Mouse (Mus musculus): ENCODE measurements around the gene Ifit3.
A peak's percentile ranks its signal among the peaks of the same experiment; 100 is the strongest.
"Not testable (repeated sequence)": the region's sequence is repeated elsewhere in the genome, so short reads cannot be mapped to it uniquely, and the experiment has no call there.

Ifit3 gene

GRCm38 (mm10) chr19:34588959-34589358 is 5.6 kb downstream of the Ifit3 start:
- DNase-seq: no peak

GRCm38 (mm10) chr19:34593456-34593855 is 10.1 kb downstream of the Ifit3 start:
- DNase-seq: no peak

GRCm38 (mm10) chr19:34594523-34594922 is 11.2 kb downstream of the Ifit3 start:
- peak in 1 of 2 experiments; percentile 40 for DNase-seq

- DNase-seq: peak in 1 of 2 experiments; percentile 34
These were observed 13.5 kb downstream of the Ifit3 start for GRCm38 (mm10) chr19:34596811-34597210.

GRCm38 (mm10) chr19:34598341-34598740 is 15.0 kb downstream of the Ifit3 start:
- DNase-seq: peak; percentile 43 to 67

GRCm38 (mm10) chr19:34599250-34599649 is 15.9 kb downstream of the Ifit3 start:
- DNase-seq: not testable (repeated sequence)

GRCm38 (mm10) chr19:34601888-34602287 is 18.6 kb downstream of the Ifit3 start, which contains the start of gene Ifit1bl1:
Gene Ifit1bl1, minus strand, starts transcription at chr19:34601956.
- DNase-seq: not testable (repeated sequence)

GRCm38 (mm10) chr19:34605472-34605871 is 22.1 kb downstream of the Ifit3 start:
- DNase-seq: no peak

GRCm38 (mm10) chr19:34607237-34608051 is 24.1 kb downstream of the Ifit3 start, which contains the start of gene Ifit3b:
Gene Ifit3b, plus strand, starts transcription at chr19:34607970.
- peak; percentile 62 to 84 for DNase-seq

- not testable (repeated sequence) for DNase-seq
These were observed 26.8 kb downstream of the Ifit3 start for GRCm38 (mm10) chr19:34610118-34610517.

GRCm38 (mm10) chr19:34612243-34613001 is 29.1 kb downstream of the Ifit3 start:
- DNase-seq: not testable (repeated sequence)

GRCm38 (mm10) chr19:34620871-34621270 is 37.5 kb downstream of the Ifit3 start:
- no peak for DNase-seq

GRCm38 (mm10) chr19:34623781-34624180 is 40.5 kb downstream of the Ifit3 start:
- DNase-seq: no peak

- DNase-seq: no peak
These were observed 41.3 kb downstream of the Ifit3 start for GRCm38 (mm10) chr19:34624663-34625062.

- DNase-seq: no peak
These were observed 44.2 kb downstream of the Ifit3 start for GRCm38 (mm10) chr19:34627496-34627895.

GRCm38 (mm10) chr19:34631487-34631886 is 48.2 kb downstream of the Ifit3 start:
- DNase-seq: no peak

GRCm38 (mm10) chr19:34633484-34633883 is 50.2 kb downstream of the Ifit3 start:
- no peak for DNase-seq

- peak; percentile 66 to 81 for DNase-seq
These were observed 53.7 kb downstream of the Ifit3 start for GRCm38 (mm10) chr19:34636933-34637557.

Data from kidney, postnatal 25 days (tissue).